Mouse (Mus musculus) kidney, postnatal 10 days (tissue): Measurements from ENCODE around the gene Cpn1.

Experiments used
- DNase-seq: peaks from one replicate; pipeline ENCODE4 v3.0.0; 2021; ENCODE audit warnings: mixed read lengths

Gene Cpn1

DNA sequence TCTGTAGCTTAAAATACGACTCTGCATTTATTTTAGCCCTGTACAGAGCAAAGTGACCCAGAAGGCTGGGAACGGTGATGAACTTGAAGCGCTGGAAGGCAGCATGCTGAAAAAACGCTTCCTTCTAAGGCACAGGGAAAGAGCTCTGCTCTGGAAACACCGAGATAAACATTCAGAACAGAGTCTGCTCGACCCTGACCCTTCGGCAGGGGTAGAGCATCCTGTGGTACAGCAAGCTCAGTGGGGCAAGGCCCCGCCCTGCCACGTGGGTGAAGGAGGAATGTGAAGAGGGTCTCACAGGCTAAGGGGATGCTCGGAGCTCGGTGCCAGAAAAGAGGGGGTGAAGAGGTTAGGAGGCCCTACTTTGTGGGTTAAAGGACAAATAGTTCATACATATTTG, 48.0 kb downstream of the Cpn1 start:
- DNase-seq: no peak

DNA sequence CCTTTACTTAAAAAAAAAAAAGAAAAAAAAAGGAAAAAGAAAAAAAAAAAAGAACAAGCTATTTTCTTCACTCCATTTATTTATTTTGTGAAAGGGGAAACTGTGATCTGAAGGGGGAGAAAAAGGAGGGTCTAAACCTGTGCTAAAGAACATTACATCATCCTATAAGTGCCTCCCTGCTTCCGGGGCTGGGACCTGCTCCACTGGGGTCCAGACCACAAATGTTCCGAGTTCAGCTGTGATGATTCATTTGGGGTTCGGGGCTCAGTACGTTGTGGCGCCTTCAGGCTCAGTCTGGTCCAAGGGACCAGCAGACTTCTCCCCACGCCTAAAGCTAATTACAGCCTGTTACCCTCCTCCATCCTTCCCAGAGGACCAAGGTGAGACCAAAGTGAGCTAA, 55.4 kb downstream of the Cpn1 start:
- no peak for DNase-seq

DNA sequence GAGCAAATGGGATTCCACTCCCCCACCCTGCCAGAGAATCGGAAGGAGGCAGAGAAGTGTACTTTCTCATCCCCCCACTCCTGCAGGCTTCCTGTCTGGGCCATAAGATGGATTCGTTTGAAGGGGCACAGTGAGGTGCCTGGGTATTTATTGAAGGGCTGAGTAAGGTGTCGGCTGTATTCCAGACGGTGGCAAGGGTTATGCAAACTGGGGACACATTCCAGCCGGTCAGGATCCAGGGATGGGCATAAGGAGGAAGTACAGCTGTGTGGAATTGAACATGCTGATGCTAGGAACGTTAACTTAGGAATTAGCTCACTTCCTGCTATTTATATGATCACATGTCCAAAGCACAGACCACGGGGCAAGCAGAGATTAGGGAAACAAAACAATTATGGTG, 56.0 kb downstream of the Cpn1 start:
- DNase-seq: no peak

DNA sequence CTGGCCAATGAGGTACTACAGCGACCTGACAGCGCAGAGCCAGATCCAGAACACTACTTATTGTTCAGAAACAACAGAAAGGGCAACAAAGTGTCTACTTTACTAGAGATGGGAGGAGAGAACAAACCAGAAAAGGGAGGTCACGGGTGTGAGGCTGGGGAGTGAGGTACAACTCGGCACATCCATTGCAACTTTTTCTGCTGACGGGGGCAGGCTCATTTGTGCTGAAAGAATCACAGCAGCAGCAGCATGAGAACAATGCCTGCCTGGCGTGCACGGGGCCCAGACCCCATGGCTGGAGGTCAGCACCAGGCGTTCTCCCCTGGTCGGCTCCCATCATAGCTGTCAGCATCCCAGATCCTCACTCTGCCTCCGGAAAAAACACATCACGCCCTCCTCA, 56.5 kb downstream of the Cpn1 start:
- no peak for DNase-seq

DNA sequence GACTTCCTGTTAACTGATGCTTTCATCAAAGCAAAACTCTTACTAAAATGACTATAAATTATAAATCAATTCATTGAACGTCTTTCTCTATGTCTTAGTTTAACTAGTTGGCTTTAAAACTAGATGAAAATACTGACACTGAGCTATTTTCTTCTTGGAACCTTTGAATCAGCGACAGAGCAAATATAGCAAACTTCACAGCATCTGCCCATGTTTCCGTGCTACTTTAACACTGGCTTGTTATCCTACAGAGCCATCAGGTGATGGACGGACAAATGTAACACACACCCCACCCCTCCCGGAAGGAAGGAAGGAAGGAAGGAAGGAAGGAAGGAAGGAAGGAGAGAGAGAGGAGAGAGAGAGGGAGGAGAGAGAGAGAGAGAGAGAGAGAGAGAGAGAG, 58.4 kb downstream of the Cpn1 start:
- DNase-seq: no peak

DNA sequence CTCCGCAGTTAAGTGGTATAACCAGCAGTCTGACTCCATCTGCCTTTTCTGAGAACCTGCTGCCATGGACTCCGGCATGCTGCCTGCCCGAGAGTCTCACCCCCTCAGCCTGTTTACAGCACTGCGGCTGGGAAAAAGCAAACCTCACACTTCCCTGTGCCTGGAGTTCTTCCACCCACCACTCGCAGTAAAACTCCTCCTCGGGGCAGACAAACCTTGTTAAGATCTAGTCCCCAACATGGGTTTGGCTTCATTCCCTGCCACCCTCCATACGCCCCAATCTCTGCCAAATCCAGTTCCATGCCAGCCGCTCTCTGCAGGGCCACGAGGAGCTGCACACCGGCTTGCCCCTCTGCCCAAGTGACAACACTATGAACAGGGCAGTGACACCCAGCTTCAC, 59.3 kb downstream of the Cpn1 start:
- no peak for DNase-seq

DNA sequence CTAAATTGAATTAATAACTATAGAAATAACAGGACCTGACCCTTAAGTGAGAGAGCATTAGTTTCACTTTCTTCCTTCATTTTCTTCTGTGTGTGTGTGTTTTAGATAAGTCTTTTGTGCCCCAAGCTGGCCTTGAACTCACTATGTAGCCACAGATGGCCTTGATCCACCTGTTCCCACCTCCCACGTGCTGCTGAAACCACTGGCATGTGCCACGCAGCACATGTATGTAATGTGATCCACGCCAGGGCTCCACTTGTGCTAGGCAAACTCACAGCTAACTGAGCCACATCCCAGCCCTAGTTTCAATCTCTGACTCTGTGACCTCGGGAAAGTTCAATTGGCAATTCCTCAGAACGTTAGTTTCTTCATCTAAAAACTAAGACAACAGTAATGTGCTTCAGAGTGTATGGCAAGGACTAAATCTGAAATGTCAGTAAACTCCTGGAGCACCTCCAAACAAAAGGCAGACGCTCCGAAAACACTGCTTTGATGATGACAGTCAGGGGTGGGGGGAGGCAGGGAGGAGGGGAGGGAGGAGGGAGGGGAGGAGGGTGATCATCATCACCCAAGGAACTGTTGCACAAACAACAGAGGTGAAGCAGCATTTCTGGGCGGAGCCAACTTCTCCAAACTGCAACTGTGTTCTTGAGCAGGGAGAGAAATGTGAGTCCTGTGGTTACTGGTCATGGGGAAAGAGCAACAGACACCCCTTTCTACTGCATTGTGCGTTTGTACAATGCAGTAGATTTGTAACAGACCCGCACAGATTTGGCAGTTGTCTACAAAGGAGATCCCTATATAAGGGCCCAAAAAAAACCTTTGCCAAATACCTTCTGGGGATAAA, 60.0 kb downstream of the Cpn1 start:
- DNase-seq: no peak

DNA sequence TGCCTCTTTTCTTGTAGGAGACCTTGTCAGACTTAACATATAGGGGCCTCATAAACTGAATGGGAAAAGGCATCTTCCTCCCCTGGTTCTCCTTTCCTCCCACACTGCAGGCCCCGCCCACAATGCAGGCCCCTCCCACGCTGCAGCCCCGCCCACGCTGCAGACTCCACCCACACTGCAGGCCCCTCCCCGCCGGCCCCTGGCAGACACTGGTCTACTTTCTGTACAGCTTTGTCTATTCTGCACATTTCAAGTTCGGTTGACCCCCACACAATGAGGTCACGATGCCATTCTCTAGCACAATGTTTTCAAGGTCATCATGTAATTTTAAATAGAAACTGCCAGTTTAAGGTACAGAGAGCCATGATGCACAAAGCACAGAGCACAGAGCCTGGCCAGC, 62.0 kb downstream of the Cpn1 start:
- DNase-seq: no peak

DNA sequence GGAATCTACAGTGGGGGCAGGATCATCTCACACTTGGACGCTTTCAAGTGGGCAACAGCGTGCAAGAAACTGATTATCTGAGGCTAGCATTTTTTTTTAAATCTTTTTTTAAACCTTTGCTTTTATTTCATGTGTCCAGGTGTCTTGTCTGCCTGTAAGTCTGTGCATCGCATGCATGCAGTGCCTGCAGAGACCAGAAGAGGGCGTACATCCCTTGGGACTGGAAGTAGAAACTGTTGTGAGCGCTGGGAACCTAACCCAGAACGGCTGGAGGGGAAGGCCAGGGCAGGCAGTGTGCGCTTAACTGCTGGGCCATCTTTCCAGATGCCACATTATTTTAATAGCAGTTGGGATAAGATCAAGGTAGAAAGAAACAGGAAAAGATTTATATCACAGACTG, 63.4 kb downstream of the Cpn1 start:
- no peak for DNase-seq

DNA sequence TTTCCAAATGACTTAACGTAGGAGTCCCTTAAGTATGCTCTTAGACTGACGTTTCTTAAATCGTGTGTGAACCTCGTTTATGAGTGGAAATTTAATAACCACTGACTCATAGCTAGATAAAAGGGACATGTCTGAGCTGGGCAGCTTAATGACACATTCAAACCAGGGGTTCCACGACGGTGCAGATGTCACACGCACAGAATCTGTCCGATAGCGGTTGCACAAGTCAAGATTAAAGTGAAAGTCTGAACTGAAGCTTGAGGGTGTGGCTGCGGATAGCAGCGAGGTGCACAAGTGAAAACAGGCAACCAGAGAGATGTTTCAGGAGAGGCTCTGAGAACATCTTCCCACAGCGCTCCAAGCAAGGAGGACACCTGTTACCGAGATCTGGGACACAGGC, 64.9 kb downstream of the Cpn1 start:
- DNase-seq: no peak

DNA sequence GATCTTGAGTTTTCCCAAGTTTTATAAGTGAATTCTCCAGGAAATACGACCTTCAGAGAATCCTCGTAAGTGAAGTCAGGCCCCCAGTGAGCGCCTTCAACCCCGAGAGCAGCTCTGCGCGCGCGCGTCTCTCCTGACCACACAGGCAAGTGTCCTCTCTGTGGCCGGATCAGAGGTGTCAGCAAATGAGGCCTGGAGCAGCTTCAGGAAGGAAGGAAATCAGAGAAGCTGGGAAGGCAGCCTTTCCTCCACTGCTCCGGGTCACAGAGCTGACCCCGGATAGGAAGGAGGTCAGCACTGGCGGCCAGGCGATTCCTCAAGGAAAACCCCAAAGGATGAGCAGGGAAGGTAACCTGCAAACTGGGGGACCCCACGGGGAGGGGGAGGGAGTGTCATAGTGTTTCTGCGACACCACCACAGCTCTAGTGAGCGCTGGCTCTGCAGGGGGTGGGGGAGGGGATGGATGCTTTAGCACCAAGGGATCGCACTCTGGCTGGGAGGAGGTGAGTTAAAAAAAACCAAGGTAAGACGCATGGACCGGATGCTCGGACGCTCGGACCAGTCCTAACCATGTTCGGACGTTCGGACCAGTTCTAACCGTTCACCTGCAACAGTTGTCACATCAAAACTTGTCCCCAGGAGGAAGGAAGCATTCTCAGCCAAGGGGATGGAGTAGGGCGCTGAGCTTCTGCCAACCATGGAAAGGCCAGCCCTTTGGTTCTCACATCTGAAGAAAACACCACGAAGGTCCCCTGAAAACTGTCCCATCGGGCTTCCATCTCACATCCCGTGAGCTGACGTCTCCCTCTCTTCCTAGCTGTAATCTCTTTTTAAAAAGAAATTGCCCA, 65.7 kb downstream of the Cpn1 start:
- peak; percentile 59 for DNase-seq

DNA sequence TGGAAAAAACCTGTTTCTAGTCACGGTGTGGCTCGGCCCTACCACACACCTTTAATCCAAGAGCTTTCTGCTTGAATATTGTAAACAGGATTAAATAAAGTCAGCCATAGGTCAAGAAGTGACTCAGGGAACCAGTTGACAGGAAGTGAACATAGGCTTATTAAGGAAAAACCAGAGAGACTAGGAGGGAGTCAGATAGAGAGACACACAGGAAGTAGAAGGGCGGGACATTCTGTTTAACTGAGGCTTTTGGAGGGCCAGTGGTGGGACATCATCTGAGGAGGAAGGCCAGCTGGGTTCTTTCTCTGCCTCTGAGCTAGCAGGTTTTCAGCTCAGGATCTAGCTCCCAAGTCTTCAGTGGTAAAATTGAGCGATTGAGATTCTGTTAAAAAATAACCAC, 66.5 kb downstream of the Cpn1 start:
- no peak for DNase-seq

DNA sequence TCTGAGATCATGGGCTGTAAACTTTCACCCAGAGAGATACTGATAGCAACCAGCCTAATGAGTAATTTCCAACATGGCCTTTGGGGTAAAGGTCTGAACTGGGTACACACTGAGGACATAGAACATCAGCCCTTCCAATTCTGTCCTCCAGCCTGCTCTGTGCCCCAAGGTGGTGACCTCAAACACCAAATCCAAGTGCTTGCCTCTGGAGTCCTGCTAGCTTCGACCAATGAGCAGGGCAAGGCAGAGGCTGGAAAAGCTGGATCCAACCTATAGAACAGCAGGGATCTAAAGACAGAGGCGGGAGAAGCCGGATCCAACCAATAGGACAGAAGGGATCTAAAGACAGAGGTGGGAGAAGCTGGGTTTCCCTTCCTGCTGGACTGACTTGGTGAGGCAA, 67.5 kb downstream of the Cpn1 start:
- DNase-seq: no peak

DNA sequence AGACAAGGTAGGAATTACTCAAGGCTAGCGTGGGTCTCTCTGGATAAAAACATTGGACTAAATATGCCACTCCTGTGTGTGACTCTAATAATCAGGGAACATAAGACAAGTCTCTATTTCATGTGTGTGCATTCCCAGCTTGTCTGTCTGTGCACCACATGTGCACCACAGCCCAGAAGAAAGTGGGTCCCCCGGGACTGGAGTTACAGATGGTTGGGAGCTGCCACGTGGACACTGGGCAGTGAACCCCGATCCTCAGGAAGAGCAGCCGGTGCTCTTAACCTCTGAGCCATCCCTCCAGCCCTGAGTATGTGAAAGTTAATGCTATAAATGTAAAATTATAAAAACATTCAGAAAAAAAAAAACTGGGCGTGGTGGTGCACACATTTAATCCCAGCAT, 68.6 kb downstream of the Cpn1 start:
- DNase-seq: no peak

DNA sequence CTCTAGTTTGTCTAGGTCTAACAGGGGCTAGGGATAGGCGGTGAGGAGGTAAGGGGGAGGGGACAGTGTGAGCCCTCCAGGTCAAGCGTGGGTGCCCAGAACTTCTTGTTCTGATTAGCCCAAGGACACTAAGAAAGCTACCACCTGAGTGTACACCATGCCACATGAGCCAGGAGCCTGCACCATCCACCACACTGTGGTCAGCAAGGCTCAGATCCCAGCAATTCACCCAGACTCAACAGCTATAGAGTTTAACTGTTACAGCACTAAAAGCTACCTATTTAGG, 69.0 kb downstream of the Cpn1 start:
- no peak for DNase-seq

DNA sequence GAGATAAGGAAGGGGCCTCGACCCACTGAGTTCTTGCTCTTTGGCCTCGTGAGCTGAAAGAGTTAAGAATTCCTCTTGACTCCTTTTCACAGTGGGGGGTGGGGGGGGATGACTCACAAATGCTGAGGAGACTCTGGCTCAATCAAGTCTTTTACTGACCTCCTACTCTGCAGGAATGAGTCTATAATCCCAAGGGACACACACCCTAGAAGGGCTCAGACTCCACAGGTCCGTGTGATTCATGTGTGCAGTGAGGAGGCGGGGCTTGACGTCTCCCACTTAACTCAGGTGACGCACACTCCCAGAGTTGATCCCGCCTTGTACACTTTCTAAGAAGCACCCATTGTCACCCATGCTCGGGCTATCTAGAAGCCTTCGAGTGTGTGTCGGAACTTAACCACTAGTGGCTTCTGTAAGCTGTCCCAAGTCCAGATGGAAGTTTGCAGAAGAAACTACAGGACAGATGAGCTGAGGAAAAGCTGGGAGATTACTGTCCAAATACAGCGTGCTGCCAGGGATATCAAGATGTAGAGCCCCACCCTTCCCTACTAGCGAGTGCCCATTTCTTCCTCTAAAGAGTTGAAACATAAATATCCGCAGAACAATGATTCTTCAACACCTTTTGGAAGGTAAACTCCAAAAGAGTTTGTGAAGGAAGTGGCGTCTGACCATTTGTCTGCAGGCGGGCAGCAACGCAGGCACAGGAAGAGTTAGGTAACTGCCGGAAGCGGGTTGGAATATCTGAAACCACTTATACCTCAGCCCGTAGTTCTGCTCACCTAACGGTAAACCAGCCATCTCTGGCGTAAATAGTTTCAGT, 69.6 kb downstream of the Cpn1 start:
- peak; percentile 30 for DNase-seq

DNA sequence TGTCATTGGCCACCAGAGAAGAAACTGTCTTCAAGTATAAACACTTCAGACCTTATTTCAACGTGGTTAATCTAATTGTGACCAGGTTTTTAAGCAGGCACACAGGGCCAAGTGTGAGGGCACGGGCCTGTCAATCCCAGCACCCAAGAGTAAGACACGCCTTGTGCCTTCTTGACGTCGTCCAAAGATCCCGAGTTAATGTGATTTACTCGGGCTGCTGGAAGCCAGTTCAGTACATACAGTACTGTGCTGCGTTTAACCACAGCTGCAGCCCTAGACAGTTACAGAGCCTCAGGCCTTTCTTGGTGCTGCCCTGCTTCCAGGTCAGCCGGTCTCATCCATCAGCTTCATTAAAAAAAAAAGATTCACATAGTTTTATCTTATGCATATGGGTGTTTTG, 70.9 kb downstream of the Cpn1 start:
- DNase-seq: no peak

DNA sequence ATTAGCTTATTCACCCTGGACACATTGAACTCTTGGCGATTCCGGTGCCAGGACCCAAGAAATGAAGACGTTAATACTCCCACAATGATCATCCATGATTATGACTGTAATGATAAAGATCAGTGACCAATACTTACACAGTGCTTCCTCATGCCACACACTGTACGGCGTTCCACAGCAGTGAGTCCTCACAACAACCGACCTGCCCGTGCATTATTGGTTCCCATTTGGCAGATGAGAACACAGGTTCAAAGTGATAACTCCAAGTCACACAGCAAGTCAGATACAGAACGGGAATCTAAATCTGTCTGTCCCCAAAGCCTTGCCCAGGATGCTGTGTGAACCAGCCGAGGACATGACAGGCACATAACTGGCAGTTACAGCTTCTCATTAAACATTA, 71.4 kb downstream of the Cpn1 start:
- no peak for DNase-seq

DNA sequence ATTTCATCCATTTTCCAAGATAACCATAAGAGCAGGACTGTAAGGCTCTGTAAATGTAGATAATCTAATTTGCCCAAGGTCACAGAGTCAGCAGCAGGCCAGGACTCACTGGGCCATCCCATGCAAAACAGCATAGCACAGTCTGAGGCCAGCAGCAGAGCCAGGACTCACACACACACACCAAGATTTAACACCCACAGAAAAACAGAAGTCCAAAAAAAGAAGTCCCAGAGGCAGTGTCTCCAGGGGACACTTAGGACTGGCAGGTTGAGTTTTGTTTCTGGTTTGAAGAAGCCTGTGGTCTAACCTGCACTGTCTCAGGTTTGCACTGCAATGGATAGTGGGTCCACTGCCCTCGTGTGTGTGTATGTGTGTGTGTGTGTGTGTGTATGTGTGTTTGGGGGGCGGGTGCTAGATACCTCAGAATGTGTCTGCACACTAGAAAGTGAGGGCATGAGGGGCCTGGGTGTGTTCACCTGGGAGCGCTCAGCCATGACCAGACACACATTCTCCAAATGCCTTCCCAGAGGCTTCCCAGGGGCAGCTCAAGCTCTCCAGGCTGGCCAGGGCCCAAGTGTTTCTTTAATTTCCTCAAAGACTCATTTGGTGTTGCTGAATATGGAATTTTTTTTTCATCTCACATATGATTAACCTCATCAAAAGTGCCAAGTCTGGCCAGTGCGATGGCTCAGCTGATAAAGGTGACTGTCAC, 73.4 kb downstream of the Cpn1 start:
- DNase-seq: peak; percentile 65

DNA sequence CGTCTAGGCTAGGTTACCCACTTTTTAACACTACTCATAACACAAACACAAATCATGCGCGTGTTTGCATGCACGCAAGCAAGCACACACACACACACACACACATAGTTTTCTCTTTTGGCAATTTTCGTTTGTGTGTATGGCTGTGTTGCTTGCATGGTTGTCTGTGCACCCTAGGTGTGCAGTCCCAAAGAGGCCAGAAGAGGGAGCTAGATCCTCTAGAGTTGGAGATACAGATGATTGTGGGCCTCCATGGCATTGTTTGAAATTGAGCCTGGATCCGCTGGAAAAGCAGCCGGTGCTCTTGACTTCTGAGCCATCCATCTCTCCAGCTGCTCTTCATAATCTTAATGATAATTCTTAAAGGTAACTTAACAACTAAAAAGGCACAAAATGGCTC, 79.9 kb downstream of the Cpn1 start:
- no peak for DNase-seq
